Mouse (Mus musculus): Measurements from ENCODE around the gene Tedc2. TPM values are rescaled to one million over a fixed set of nuclear protein-coding genes. Genes with fewer than 3 reads are reported as not detected.
A peak's percentile ranks its signal among the peaks of the same experiment; 100 is the strongest.

Tedc2 gene
- total RNA-seq (2017): 16.1 and 23.7 TPM in 2 replicates

DNA sequence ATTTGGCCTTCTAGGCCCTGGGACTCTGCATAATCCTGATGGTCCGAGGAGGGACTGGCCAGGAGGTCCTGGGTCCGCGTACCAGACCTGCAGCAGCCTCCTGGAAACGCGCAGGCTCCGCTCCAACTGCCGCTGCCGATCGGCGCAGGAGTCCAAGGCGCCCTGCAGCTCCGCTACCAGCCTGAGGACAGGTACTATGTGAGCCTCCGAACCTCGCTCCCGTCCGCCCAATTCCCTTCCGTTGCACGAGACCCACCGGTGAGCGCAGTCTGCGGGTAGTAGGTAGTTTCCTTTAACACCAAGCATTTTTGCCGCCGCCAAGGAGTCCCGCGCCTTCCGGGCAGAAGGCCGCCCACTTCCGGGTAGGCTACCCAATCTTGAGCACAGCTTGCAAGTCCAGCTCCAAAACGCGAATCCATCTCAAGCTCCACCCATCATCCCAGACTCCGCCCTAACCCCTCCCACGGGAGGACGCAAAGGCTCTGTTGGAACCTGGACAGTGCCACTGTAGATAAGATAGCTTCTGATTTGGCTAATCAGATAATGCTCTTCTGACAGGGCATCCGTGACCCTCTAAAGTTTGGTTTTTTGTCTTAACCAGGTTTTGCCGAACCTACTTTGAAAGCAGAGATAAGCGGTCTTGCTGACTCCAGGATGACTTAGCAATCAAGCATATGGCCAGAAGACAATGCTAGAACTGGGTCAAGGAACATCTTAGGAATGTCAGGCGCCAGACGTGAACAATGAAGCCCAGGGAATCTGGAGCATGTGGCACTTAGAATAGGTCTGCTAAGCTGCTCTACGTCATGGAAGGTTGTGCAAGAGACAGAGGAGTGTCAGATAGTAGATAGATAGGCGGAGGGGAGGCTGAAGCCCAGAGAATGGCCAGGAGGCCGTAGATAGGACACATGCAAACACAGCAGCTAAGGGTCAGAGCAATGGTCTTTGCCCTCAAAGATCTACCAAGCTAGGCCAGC is at the start of gene Tedc2:
TSS of gene Tedc2 (minus strand) at position 417 of the 977 bp plus-strand sequence.
- peak; percentile 93 to 97 for ATAC-seq (replicated peaks in 1 of 2; ENCODE audit: insufficient read depth in 1 of 2, low FRiP score in 2 of 2, low TSS enrichment in 1 of 2, low read depth in 1 of 2, poor library complexity in 2 of 2, severe bottlenecking in 2 of 2)

- ATAC-seq (replicated peaks in 1 of 2; ENCODE audit: insufficient read depth in 1 of 2, low FRiP score in 2 of 2, low TSS enrichment in 1 of 2, low read depth in 1 of 2, poor library complexity in 2 of 2, severe bottlenecking in 2 of 2): peak; percentile 22 to 51; a peak in 2 of 4 replicates
Observed at GRCm38 (mm10) chr17:24267133-24267532, 46.5 kb upstream of the Tedc2 start.

- ATAC-seq (replicated peaks in 1 of 2; ENCODE audit: insufficient read depth in 1 of 2, low FRiP score in 2 of 2, low TSS enrichment in 1 of 2, low read depth in 1 of 2, poor library complexity in 2 of 2, severe bottlenecking in 2 of 2): no peak
Observed at GRCm38 (mm10) chr17:24264766-24265165, 44.1 kb upstream of the Tedc2 start.

DNA sequence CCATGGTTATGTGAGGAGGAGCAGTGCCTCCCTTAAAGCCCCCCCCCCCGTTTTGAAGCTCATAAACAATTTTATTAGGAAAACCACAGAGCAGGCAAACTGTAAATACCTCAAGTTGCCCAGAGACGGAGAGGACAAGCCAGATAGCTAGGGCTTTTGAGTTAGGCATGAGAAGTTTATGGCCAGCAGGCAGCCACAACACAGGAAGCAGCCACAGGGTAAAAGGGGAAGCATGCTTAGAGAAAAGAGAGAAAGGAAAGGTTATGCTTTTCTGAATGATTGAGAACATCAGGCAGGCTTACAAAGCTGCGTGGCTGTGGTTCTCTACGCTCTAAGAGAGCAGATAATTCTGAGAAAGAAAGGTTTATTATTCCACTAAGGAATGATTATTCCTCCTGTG is 39.9 kb upstream of the Tedc2 start:
- peak; percentile 83 to 91 for ATAC-seq (replicated peaks in 1 of 2; ENCODE audit: insufficient read depth in 1 of 2, low FRiP score in 2 of 2, low TSS enrichment in 1 of 2, low read depth in 1 of 2, poor library complexity in 2 of 2, severe bottlenecking in 2 of 2)

GRCm38 (mm10) chr17:24259702-24260101 is 39.1 kb upstream of the Tedc2 start:
- ATAC-seq (replicated peaks in 1 of 2; ENCODE audit: insufficient read depth in 1 of 2, low FRiP score in 2 of 2, low TSS enrichment in 1 of 2, low read depth in 1 of 2, poor library complexity in 2 of 2, severe bottlenecking in 2 of 2): peak; percentile 44 to 79

DNA sequence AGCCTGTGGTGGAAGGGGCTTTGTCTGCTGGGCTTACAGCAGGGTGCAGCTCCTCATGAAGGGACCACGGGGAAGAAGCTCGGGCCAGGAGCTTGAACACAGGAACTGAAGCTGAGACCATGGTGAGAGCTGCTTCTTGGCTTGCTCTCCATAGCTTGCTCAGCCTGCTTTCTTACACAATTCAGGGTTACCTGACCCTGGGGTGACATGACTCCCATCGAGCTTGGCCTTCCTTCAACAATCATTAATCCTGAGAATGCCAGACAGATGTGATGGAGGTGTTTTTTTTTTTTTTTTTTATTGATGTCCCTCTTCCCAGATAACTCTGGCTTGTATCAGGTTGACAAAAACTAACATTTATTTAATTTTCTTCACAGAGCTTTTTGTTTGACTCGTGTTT is 38.3 kb upstream of the Tedc2 start:
- ATAC-seq (replicated peaks in 1 of 2; ENCODE audit: insufficient read depth in 1 of 2, low FRiP score in 2 of 2, low TSS enrichment in 1 of 2, low read depth in 1 of 2, poor library complexity in 2 of 2, severe bottlenecking in 2 of 2): no peak

- no peak for ATAC-seq (replicated peaks in 1 of 2; ENCODE audit: insufficient read depth in 1 of 2, low FRiP score in 2 of 2, low TSS enrichment in 1 of 2, low read depth in 1 of 2, poor library complexity in 2 of 2, severe bottlenecking in 2 of 2)
Observed at GRCm38 (mm10) chr17:24252329-24252728, 31.7 kb upstream of the Tedc2 start.

GRCm38 (mm10) chr17:24251320-24252069 is 30.8 kb upstream of the Tedc2 start, which contains the start of gene Ccnf:
Ccnf (minus strand) TSS chr17:24251484.
- ATAC-seq (replicated peaks in 1 of 2; ENCODE audit: insufficient read depth in 1 of 2, low FRiP score in 2 of 2, low TSS enrichment in 1 of 2, low read depth in 1 of 2, poor library complexity in 2 of 2, severe bottlenecking in 2 of 2): peak; percentile 99 to 100

DNA sequence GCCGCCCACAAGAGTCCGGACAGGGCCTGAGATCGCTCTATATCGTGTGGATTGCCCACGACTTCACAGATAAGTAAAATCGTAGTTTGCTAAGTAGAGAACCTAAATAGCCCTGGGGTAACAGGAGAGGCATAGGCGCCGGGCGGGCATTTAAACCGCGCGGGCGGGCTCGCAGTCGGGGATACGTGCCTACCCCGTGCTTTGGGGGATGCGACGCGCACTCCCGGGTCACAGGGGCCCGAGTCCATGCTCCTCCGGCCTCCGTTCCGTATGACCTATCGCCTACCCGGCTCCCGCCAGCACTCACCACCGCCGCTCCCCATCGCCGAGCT is 30.3 kb upstream of the Tedc2 start:
- ATAC-seq (replicated peaks in 1 of 2; ENCODE audit: insufficient read depth in 1 of 2, low FRiP score in 2 of 2, low TSS enrichment in 1 of 2, low read depth in 1 of 2, poor library complexity in 2 of 2, severe bottlenecking in 2 of 2): no peak

DNA sequence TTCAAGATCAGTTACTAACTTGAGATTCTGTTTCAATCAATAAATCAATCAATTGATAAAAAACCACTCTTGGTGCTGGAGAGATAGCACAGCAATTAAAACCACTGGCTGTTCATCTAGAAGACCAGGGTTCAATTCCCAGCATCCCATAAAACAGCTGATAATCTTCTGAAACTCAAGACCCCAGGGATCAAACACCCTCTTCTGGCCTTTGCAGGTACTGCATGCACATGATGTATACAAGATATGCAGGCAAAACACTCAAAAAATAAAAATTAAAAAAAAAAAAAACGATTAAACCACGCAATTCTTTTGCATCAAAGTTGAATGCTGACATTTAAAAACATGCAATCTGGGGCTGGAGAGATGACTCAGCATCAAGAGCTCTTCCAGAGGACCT is 28.0 kb upstream of the Tedc2 start:
- no peak for ATAC-seq (replicated peaks in 1 of 2; ENCODE audit: insufficient read depth in 1 of 2, low FRiP score in 2 of 2, low TSS enrichment in 1 of 2, low read depth in 1 of 2, poor library complexity in 2 of 2, severe bottlenecking in 2 of 2)

- ATAC-seq (replicated peaks in 1 of 2; ENCODE audit: insufficient read depth in 1 of 2, low FRiP score in 2 of 2, low TSS enrichment in 1 of 2, low read depth in 1 of 2, poor library complexity in 2 of 2, severe bottlenecking in 2 of 2): no peak
Observed at GRCm38 (mm10) chr17:24244061-24244460, 23.4 kb upstream of the Tedc2 start.

DNA sequence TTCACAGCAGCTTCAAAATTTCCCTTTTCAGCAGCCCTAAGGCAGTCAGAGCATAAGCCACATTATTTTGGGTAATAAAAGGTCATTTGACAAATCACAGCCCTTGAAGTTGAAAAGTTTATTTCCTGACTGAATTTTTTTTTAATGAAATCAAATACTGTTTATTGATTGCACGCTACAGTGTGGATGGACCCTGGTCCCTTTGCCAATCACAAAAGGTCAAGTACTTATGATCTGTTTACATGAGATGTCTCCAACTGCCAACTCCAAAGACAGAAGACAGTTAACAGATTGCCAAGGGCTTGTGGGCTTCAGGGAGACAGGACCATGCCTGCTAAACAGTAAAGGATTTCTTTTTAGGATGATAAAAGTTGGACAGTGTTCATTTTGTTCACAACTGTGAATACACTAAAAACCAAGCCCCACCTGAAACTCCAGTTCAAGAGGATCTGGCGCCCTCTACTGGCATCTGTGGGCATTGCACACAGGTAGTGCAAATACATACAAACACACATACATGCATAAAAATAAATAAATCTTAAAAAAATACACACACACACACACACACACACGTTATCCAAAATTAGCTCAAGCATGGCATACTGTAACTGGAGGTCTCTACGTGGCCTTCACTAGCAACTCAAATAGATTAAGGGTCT is 22.8 kb upstream of the Tedc2 start:
- no peak for ATAC-seq (replicated peaks in 1 of 2; ENCODE audit: insufficient read depth in 1 of 2, low FRiP score in 2 of 2, low TSS enrichment in 1 of 2, low read depth in 1 of 2, poor library complexity in 2 of 2, severe bottlenecking in 2 of 2)

DNA sequence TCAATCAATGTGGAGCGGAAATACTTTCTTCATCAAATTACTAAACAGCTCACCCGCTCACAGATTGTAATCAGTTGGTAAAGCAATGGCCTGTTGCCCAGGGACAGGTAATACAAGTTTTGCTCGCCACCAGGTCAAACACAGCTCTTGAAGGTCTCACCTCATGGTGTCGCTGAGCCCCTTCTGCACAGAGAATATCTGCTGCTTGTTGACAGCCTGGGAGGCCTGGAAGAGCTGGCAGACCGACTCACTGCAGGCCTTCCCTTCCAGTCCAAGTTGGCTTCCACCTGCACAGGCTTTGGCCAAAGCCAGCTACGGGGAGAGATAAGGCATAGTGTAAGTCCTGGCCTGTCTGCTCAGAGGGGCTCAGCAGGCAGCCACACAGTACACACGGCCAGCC is 16.3 kb upstream of the Tedc2 start:
- no peak for ATAC-seq (replicated peaks in 1 of 2; ENCODE audit: insufficient read depth in 1 of 2, low FRiP score in 2 of 2, low TSS enrichment in 1 of 2, low read depth in 1 of 2, poor library complexity in 2 of 2, severe bottlenecking in 2 of 2)

GRCm38 (mm10) chr17:24236479-24236878 is 15.8 kb upstream of the Tedc2 start:
- no peak for ATAC-seq (replicated peaks in 1 of 2; ENCODE audit: insufficient read depth in 1 of 2, low FRiP score in 2 of 2, low TSS enrichment in 1 of 2, low read depth in 1 of 2, poor library complexity in 2 of 2, severe bottlenecking in 2 of 2)

- ATAC-seq (replicated peaks in 1 of 2; ENCODE audit: insufficient read depth in 1 of 2, low FRiP score in 2 of 2, low TSS enrichment in 1 of 2, low read depth in 1 of 2, poor library complexity in 2 of 2, severe bottlenecking in 2 of 2): no peak
Observed at GRCm38 (mm10) chr17:24227941-24228340, 7.3 kb upstream of the Tedc2 start.

DNA sequence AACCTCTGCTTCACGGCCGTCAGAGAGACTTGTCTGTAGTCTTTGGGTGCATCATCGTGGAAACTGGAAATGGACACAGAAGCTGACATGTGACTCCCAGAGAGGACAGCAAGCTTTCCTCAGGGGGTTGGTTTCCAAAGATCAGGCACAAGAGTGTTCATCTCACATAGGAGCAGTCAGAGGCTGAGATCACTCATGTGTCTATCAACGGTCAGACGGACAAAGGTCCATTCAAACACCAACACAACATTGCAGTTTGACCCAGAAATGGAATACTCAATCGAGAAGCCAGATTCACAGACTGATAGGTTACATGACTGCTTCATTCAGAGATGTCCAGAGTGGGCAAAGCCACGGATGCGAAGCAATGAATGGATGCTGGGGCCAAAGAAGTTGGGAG is 6.1 kb upstream of the Tedc2 start:
- ATAC-seq (replicated peaks in 1 of 2; ENCODE audit: insufficient read depth in 1 of 2, low FRiP score in 2 of 2, low TSS enrichment in 1 of 2, low read depth in 1 of 2, poor library complexity in 2 of 2, severe bottlenecking in 2 of 2): no peak

GRCm38 (mm10) chr17:24225851-24226250 is 5.2 kb upstream of the Tedc2 start:
- peak in 1 of 2 experiments; percentile 26; a peak in 1 of 4 replicates for ATAC-seq (replicated peaks in 1 of 2; ENCODE audit: insufficient read depth in 1 of 2, low FRiP score in 2 of 2, low TSS enrichment in 1 of 2, low read depth in 1 of 2, poor library complexity in 2 of 2, severe bottlenecking in 2 of 2)

DNA sequence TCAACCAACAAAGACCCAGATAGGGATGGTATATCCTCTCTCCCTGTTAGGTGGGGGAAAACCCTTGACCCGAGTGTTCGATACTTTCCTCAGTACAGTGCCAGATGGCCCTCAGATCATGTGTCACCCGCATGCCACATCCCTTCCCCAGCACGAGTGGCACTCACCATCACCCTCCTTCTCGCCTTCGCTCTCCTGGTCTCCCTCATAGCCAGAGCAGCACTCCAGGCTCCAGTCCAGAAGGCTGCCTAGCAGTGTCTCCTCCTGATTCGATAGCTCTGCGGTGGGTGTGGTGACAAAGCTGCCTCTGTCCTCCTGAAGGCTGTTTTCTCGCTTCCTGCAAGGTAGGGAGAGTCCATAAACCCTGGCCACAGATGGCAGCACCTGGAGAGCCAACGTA is 4.1 kb upstream of the Tedc2 start:
- no peak for ATAC-seq (replicated peaks in 1 of 2; ENCODE audit: insufficient read depth in 1 of 2, low FRiP score in 2 of 2, low TSS enrichment in 1 of 2, low read depth in 1 of 2, poor library complexity in 2 of 2, severe bottlenecking in 2 of 2)
